Mouse (Mus musculus) heart, embryonic 10.5 days (tissue): Measurements from ENCODE around the gene Hist1h2bm. TPM values are rescaled to one million over a fixed set of nuclear protein-coding genes. Genes with fewer than 3 reads are reported as not detected.
"Not testable (repeated sequence)": the region's sequence is repeated elsewhere in the genome, so short reads cannot be mapped to it uniquely, and the experiment has no call there.

Experiments used
- DNase-seq: peaks from one replicate; pipeline ENCODE4 v3.0.0-alpha.2; 2017; ENCODE audit warnings: low spot score
- H3K27ac ChIP-seq: fragments of 300-500 bp; sonication (generic); 2 replicates; pipeline ENCODE4 v1.5.1; 2016; ENCODE audit warnings: mild to moderate bottlenecking
- H3K27me3 ChIP-seq: fragments of 300-500 bp; sonication (generic); 2 replicates; pipeline ENCODE4 v1.6.1; 2016; ENCODE audit warnings: mild to moderate bottlenecking; ENCODE audit not compliant: poor library complexity, insufficient read depth, severe bottlenecking
- H3K36me3 ChIP-seq: fragments of 300-500 bp; sonication (generic); 2 replicates; pipeline ENCODE4 v1.6.1; 2016; ENCODE audit warnings: mild to moderate bottlenecking, moderate library complexity
- H3K4me1 ChIP-seq: fragments of 300-500 bp; sonication (generic); 2 replicates; pipeline ENCODE4 v1.6.1; 2016; ENCODE audit warnings: mild to moderate bottlenecking
- H3K4me3 ChIP-seq: fragments of 300-500 bp; sonication (generic); 2 replicates; pipeline ENCODE4 v1.5.1; 2016; ENCODE audit warnings: mild to moderate bottlenecking, moderate library complexity
- H3K9me3 ChIP-seq: fragments of 300-500 bp; sonication (generic); 2 replicates; pipeline ENCODE4 v1.6.1; 2016; ENCODE audit warnings: mild to moderate bottlenecking, moderate library complexity
- WGBS: fragments of 180-500 bp; shearing (Covaris S2); methylation state at CpG from one replicate; pipeline ENCODE4 v1.1.7; 2016; 5-methylcytosine and 5-hydroxymethylcytosine counted together
- polyA plus RNA-seq: library from polyadenylated mRNA; unstranded; fragments of >200 nt; fragmentation: Nextera tagmentation; extraction: Ambion mirVana; gene quantifications from 2 replicates; pipeline ENCODE4 v1.2.1, GENCODE M21; 2016

The Hist1h2bm gene
- polyA plus RNA-seq, 1 experiment from 2014 or later = 3.7 TPM

- WGBS = under 1% methylated on average over 30 of the region's 56 CpGs
- peak; percentile 94 for DNase-seq
- H3K27ac ChIP-seq = peak within 1 kb of the TSS; percentile 91
- H3K4me3 ChIP-seq = peak within 1 kb of the TSS; percentile 56
- peaks cover 15% of the 10 kb centered on the region for H3K4me1 ChIP-seq
- not testable (repeated sequence) for H3K27me3 ChIP-seq, H3K9me3 ChIP-seq, H3K36me3 ChIP-seq
Observed at GRCm38 (mm10) chr13:21717397-21718357, 4.2 kb upstream of the Hist1h2bm start, which contains the start of gene Hist1h3h. Gene Hist1h3h (plus strand): TSS chr13:21717659.

- peak overlapping the region; percentile 56 for H3K4me3 ChIP-seq
- no peaks in the 10 kb centered on the region for H3K27me3 ChIP-seq
- 61% methylated on average over 4 of the region's 4 CpGs for whole genome bisulfite sequencing
- no peaks in the 10 kb centered on the region for H3K9me3 ChIP-seq
- no peaks in the 10 kb centered on the region for H3K36me3 ChIP-seq
- peaks cover 15% of the 10 kb centered on the region for H3K4me1 ChIP-seq
- peak overlapping the region; percentile 88 for H3K27ac ChIP-seq
- DNase-seq = no peak
Observed at GRCm38 (mm10) chr13:21718381-21719080, 3.3 kb upstream of the Hist1h2bm start.

- 3% methylated on average over 21 of the region's 44 CpGs for WGBS
- DNase-seq = peak; percentile 74
- not testable (repeated sequence) for H3K9me3 ChIP-seq, H3K4me1 ChIP-seq, H3K36me3 ChIP-seq, H3K27me3 ChIP-seq
- Histone ChIP-seq H3K27ac (peak overlapping the region; percentile 87), H3K4me3 (peak overlapping the region; percentile 55)
Observed at GRCm38 (mm10) chr13:21721107-21721756, 612 bp upstream of the Hist1h2bm start.

GRCm38 (mm10) chr13:21722373-21722925 is 605 bp downstream of the Hist1h2bm start:
- DNase-seq = no peak
- Histone ChIP-seq H3K27ac (peak overlapping the region; percentile 85), H3K36me3 (no peaks in the 10 kb centered on the region), H3K9me3 (no peaks in the 10 kb centered on the region), H3K4me1 (peaks cover 8% of the 10 kb centered on the region), H3K4me3 (peak overlapping the region; percentile 55), H3K27me3 (no peaks in the 10 kb centered on the region)
- 5% methylated on average over 11 of the region's 11 CpGs for WGBS

- DNase-seq = no peak
- H3K36me3 ChIP-seq = no peaks in the 10 kb centered on the region
- peak overlapping the region; percentile 55; the same call in 1 of the 2 replicates for H3K4me3 ChIP-seq
- no peaks in the 10 kb centered on the region for H3K9me3 ChIP-seq
- H3K4me1 ChIP-seq = peaks cover 8% of the 10 kb centered on the region
- peak overlapping the region; percentile 85 for H3K27ac ChIP-seq
- no peaks in the 10 kb centered on the region for H3K27me3 ChIP-seq
- WGBS = 46% methylated on average over 5 of the region's 5 CpGs
Observed at GRCm38 (mm10) chr13:21722993-21723836, 1.4 kb downstream of the Hist1h2bm start.

GRCm38 (mm10) chr13:21727948-21728572 is 6.2 kb downstream of the Hist1h2bm start:
- no peaks in the 10 kb centered on the region for H3K4me1 ChIP-seq
- no peak overlapping the region for H3K27ac ChIP-seq
- no peaks in the 10 kb centered on the region for H3K9me3 ChIP-seq
- no peak overlapping the region for H3K4me3 ChIP-seq
- H3K36me3 ChIP-seq = no peaks in the 10 kb centered on the region
- no peak for DNase-seq
- WGBS = 31% methylated on average over 11 of the region's 11 CpGs
- H3K27me3 ChIP-seq = no peaks in the 10 kb centered on the region

- Histone ChIP-seq H3K4me3 (no peak overlapping the region), H3K36me3 (no peaks in the 10 kb centered on the region), H3K27me3 (no peaks in the 10 kb centered on the region), H3K27ac (no peak overlapping the region), H3K9me3 (no peaks in the 10 kb centered on the region), H3K4me1 (peaks cover 10% of the 10 kb centered on the region; the same call in 1 of the 2 replicates)
- DNase-seq = no peak
- whole genome bisulfite sequencing = 57% methylated on average over 1 of the region's 1 CpGs
Observed at GRCm38 (mm10) chr13:21729544-21729943, 7.7 kb downstream of the Hist1h2bm start.

GRCm38 (mm10) chr13:21733466-21733865 is 11.6 kb downstream of the Hist1h2bm start:
- Histone ChIP-seq H3K27ac (peak overlapping the region; percentile 95), H3K9me3 (no peaks in the 10 kb centered on the region), H3K36me3 (no peaks in the 10 kb centered on the region), H3K27me3 (no peaks in the 10 kb centered on the region), H3K4me1 (peaks cover 10% of the 10 kb centered on the region; the same call in 1 of the 2 replicates), H3K4me3 (peak overlapping the region; percentile 12; the same call in 1 of the 2 replicates)
- DNase-seq = no peak
- WGBS = 71% methylated on average over 5 of the region's 5 CpGs

GRCm38 (mm10) chr13:21734010-21734905 is 12.4 kb downstream of the Hist1h2bm start:
- no peaks in the 10 kb centered on the region for H3K9me3 ChIP-seq
- H3K36me3 ChIP-seq = no peaks in the 10 kb centered on the region
- H3K27ac ChIP-seq = peak overlapping the region; percentile 95
- DNase-seq = peak; percentile 90
- peak overlapping the region; percentile 59 for H3K4me3 ChIP-seq
- under 1% methylated on average over 21 of the region's 21 CpGs for WGBS
- no peaks in the 10 kb centered on the region for H3K27me3 ChIP-seq
- peaks cover 10% of the 10 kb centered on the region; the same call in 1 of the 2 replicates for H3K4me1 ChIP-seq

- Histone ChIP-seq H3K4me1 (peaks cover 15% of the 10 kb centered on the region; the same call in 1 of the 2 replicates), H3K27ac (peak within 1 kb of the TSS; percentile 95), H3K4me3 (peak within 1 kb of the TSS; percentile 59)
- H3K27me3 ChIP-seq, H3K36me3 ChIP-seq, H3K9me3 ChIP-seq: not testable (repeated sequence)
- DNase-seq = peak; percentile 95
- WGBS = under 1% methylated on average over 45 of the region's 56 CpGs
Observed at GRCm38 (mm10) chr13:21734906-21735767, 13.3 kb downstream of the Hist1h2bm start, which contains the start of gene Hist1h4j. Gene Hist1h4j (plus strand): TSS chr13:21735064.
